Mouse (Mus musculus) spleen, adult 2 months (tissue): ENCODE results near the gene Cblb.

Experiments
- CTCF ChIP-seq: fragments of 200-500 bp; IDR thresholded peaks from 2 replicates; pipeline ENCODE4 v1.5.1; 2011; ENCODE audit warnings: mild to moderate bottlenecking, inconsistent platforms; ENCODE audit not compliant: insufficient read depth, insufficient read length, insufficient replicate concordance; ENCODE audit errors: extremely low read depth
- POLR2A ChIP-seq: fragments of 200-500 bp; IDR thresholded peaks from 2 replicates; pipeline ENCODE4 v1.6.1; 2011; ENCODE audit warnings: low read depth, low read length, inconsistent platforms

- no peak for TF ChIP-seq POLR2A
- no peak for TF ChIP-seq CTCF
Measured at GRCm38 (mm10) chr16:52132808-52133490, 101.9 kb downstream of the Cblb start.
